Mouse (Mus musculus) intestine, postnatal 0 days (tissue): Measurements from ENCODE around the gene Ggnbp2. TPM values are rescaled to one million over a fixed set of nuclear protein-coding genes. Genes with fewer than 3 reads are reported as not detected.

Source experiments
- ATAC-seq: fragments of 200-750 bp; cut with Nextera tagmentation; 2 replicates; pipeline ENCODE4 v1.8.0; 2017; ENCODE audit warnings: mild to moderate bottlenecking, moderate TSS enrichment, moderate library complexity
- H3K27ac ChIP-seq: fragments of 300-500 bp; sonication (generic); 2 replicates; pipeline ENCODE4 v1.5.1; 2014; ENCODE audit warnings: mild to moderate bottlenecking, low read depth, low read length, moderate library complexity
- H3K27me3 ChIP-seq: fragments of 300-500 bp; sonication (generic); replicated peaks from 2 replicates; pipeline ENCODE4 v1.6.1; 2014; ENCODE audit warnings: low read length, mixed read lengths; ENCODE audit not compliant: control insufficient read depth, insufficient read depth
- H3K36me3 ChIP-seq: fragments of 300-500 bp; sonication (generic); 2 replicates; pipeline ENCODE4 v1.6.1; 2014; ENCODE audit warnings: mild to moderate bottlenecking, moderate library complexity; ENCODE audit not compliant: control insufficient read depth, insufficient read depth
- H3K4me1 ChIP-seq: fragments of 300-500 bp; sonication (generic); replicated peaks from 2 replicates; pipeline ENCODE4 v1.6.1; 2014; ENCODE audit warnings: antibody characterized with exemption, low read length, mixed read lengths; ENCODE audit not compliant: control insufficient read depth, insufficient read depth
- H3K4me2 ChIP-seq: fragments of 300-500 bp; sonication (generic); replicated peaks from 2 replicates; pipeline ENCODE4 v1.6.1; 2014; ENCODE audit warnings: low read depth, mild to moderate bottlenecking, moderate library complexity
- H3K4me3 ChIP-seq: fragments of 300-500 bp; sonication (generic); 2 replicates; pipeline ENCODE4 v1.5.1; 2014; ENCODE audit warnings: low read depth, low read length
- H3K9ac ChIP-seq: fragments of 300-500 bp; sonication (generic); 2 replicates; pipeline ENCODE4 v1.6.1; 2014; ENCODE audit warnings: mild to moderate bottlenecking, low read depth, low read length
- H3K9me3 ChIP-seq: fragments of 300-500 bp; sonication (generic); 2 replicates; pipeline ENCODE4 v1.6.1; 2016; ENCODE audit warnings: mixed run types; ENCODE audit not compliant: control insufficient read depth
- CTCF ChIP-seq: sonication (generic); IDR thresholded peaks from 2 replicates; pipeline ENCODE4 v1.5.1; 2016; ENCODE audit warnings: low read depth, mild to moderate bottlenecking, control low read depth, antibody characterized with exemption, moderate library complexity
- WGBS: fragments of 180-500 bp; shearing (Covaris S2); extraction: QIAGEN DNeasy Blood & Tissue Kit; methylation state at CpG from one replicate; pipeline ENCODE4 v1.1.7; 2014; 5-methylcytosine and 5-hydroxymethylcytosine counted together
- polyA plus RNA-seq: library from polyadenylated mRNA; unstranded; fragments of >200 nt; fragmentation: Nextera tagmentation; extraction: Ambion mirVana; gene quantifications from 2 replicates; pipeline ENCODE4 v1.2.1, GENCODE M21; 2015

Ggnbp2 gene
- polyA plus RNA-seq, 1 experiment from 2014 or later, result 75.0 TPM

GRCm38 (mm10) chr11:84914673-84915072, 44.1 kb upstream of the Ggnbp2 start:
- Histone ChIP-seq H3K9me3 (no peaks in the 10 kb centered on the region), H3K27ac (no peak overlapping the region), H3K4me2 (no peak overlapping the region), H3K9ac (no peak overlapping the region), H3K36me3 (peaks cover 39% of the 10 kb centered on the region), H3K4me1 (peaks cover 3% of the 10 kb centered on the region; the same call in 1 of the 2 replicates), H3K4me3 (no peak overlapping the region), H3K27me3 (no peaks in the 10 kb centered on the region)
- TF ChIP-seq CTCF, result peak; percentile 21; the same call in 1 of the 2 replicates
- 78% methylated on average over 5 of the region's 5 CpGs for WGBS
- no peak for ATAC-seq

GRCm38 (mm10) chr11:84910411-84910810, 39.8 kb upstream of the Ggnbp2 start:
- 78% methylated on average over 4 of the region's 4 CpGs for WGBS
- H3K27ac ChIP-seq, result no peak overlapping the region
- H3K4me3 ChIP-seq, result no peak overlapping the region
- no peaks in the 10 kb centered on the region for H3K4me1 ChIP-seq
- peaks cover 68% of the 10 kb centered on the region for H3K36me3 ChIP-seq
- no peaks in the 10 kb centered on the region for H3K9me3 ChIP-seq
- H3K27me3 ChIP-seq, result no peaks in the 10 kb centered on the region
- no peak overlapping the region for H3K9ac ChIP-seq
- no peak for ATAC-seq
- TF ChIP-seq CTCF, result no peak
- no peak overlapping the region for H3K4me2 ChIP-seq

GRCm38 (mm10) chr11:84908480-84908879, 37.9 kb upstream of the Ggnbp2 start:
- 91% methylated on average over 6 of the region's 6 CpGs for WGBS
- Histone ChIP-seq H3K9ac (no peak overlapping the region), H3K4me2 (no peak overlapping the region), H3K27me3 (no peaks in the 10 kb centered on the region), H3K4me1 (no peaks in the 10 kb centered on the region), H3K4me3 (no peak overlapping the region), H3K36me3 (peaks cover 78% of the 10 kb centered on the region), H3K27ac (no peak overlapping the region), H3K9me3 (no peaks in the 10 kb centered on the region)
- ATAC-seq, result no peak
- no peak for TF ChIP-seq CTCF

- no peak for TF ChIP-seq CTCF
- Histone ChIP-seq H3K4me1 (no peaks in the 10 kb centered on the region), H3K36me3 (peaks cover 82% of the 10 kb centered on the region), H3K4me3 (no peak overlapping the region), H3K9ac (no peak overlapping the region), H3K27me3 (no peaks in the 10 kb centered on the region), H3K4me2 (no peak overlapping the region), H3K9me3 (no peaks in the 10 kb centered on the region), H3K27ac (no peak overlapping the region)
- 68% methylated on average over 3 of the region's 3 CpGs for WGBS
- no peak for ATAC-seq
Measured at GRCm38 (mm10) chr11:84907081-84907480, 36.5 kb upstream of the Ggnbp2 start.

- H3K9me3 ChIP-seq, result no peaks in the 10 kb centered on the region
- no peak for ATAC-seq
- no peaks in the 10 kb centered on the region for H3K27me3 ChIP-seq
- no peak overlapping the region for H3K9ac ChIP-seq
- H3K4me3 ChIP-seq, result no peak overlapping the region
- 84% methylated on average over 9 of the region's 9 CpGs for WGBS
- no peaks in the 10 kb centered on the region for H3K4me1 ChIP-seq
- no peak overlapping the region for H3K27ac ChIP-seq
- peaks cover 85% of the 10 kb centered on the region for H3K36me3 ChIP-seq
- H3K4me2 ChIP-seq, result no peak overlapping the region
- TF ChIP-seq CTCF, result no peak
Measured at GRCm38 (mm10) chr11:84904597-84905144, 34.1 kb upstream of the Ggnbp2 start.

GRCm38 (mm10) chr11:84893113-84893512, 22.5 kb upstream of the Ggnbp2 start:
- Histone ChIP-seq H3K4me1 (no peaks in the 10 kb centered on the region), H3K27ac (no peak overlapping the region), H3K27me3 (no peaks in the 10 kb centered on the region), H3K4me3 (no peak overlapping the region), H3K4me2 (no peak overlapping the region), H3K36me3 (peaks cover 45% of the 10 kb centered on the region), H3K9me3 (no peaks in the 10 kb centered on the region), H3K9ac (no peak overlapping the region)
- TF ChIP-seq CTCF, result no peak
- ATAC-seq, result no peak
- 71% methylated on average over 14 of the region's 15 CpGs for WGBS

- no peak overlapping the region for H3K9ac ChIP-seq
- H3K36me3 ChIP-seq, result peaks cover 37% of the 10 kb centered on the region
- no peak for ATAC-seq
- no peaks in the 10 kb centered on the region for H3K4me1 ChIP-seq
- no peak overlapping the region for H3K27ac ChIP-seq
- no peak overlapping the region for H3K4me2 ChIP-seq
- no peaks in the 10 kb centered on the region for H3K27me3 ChIP-seq
- H3K9me3 ChIP-seq, result no peaks in the 10 kb centered on the region
- no peak overlapping the region for H3K4me3 ChIP-seq
- TF ChIP-seq CTCF, result no peak
- WGBS, result 93% methylated on average over 7 of the region's 7 CpGs
Measured at GRCm38 (mm10) chr11:84891705-84892104, 21.1 kb upstream of the Ggnbp2 start.
